Mouse (Mus musculus) G1E-ER4 (cell line): ENCODE results near the gene Oser1. TPM values are rescaled to one million over a fixed set of nuclear protein-coding genes. Genes with fewer than 3 reads are reported as not detected.

ENCODE experiments used
- GATA1 ChIP-seq: IDR thresholded peaks from one replicate; pipeline ENCODE4 v1.8.0; 2012; ENCODE audit warnings: low read length, inconsistent platforms
- polyA plus RNA-seq: library from polyadenylated mRNA; stranded (reverse); fragments of >175 nt; gene quantifications from 2 replicates; pipeline ENCODE4 v1.2.3, GENCODE M21; 2012

Gene Oser1
- polyA plus RNA-seq, 1 experiment, result 11.2 TPM

- TF ChIP-seq GATA1, result no peak
These were observed 5.6 kb downstream of the Oser1 start for GRCm38 (mm10) chr2:163418841-163419345.

- TF ChIP-seq GATA1, result no peak
These were observed 6.7 kb downstream of the Oser1 start for GRCm38 (mm10) chr2:163417830-163418229.

DNA sequence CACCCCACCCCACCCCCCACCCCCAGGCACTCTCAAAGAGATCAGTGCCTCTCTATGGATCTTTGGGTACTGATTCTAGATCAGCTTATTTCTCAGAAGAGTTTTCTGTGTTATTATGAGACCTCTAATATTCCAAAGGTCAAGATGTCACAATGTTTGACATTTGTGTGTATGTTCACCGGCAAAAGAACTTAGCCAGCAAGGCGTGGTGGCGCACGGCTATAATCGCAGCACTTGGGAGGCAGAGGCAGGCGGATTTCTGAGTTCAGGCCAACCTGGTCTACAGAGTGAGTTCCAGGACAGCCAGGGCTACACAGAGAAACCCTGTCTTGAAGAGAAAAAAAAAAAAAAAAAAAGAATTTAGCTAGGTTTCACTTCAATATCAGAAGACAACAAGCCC, 7.5 kb downstream of the Oser1 start:
- no peak for TF ChIP-seq GATA1

DNA sequence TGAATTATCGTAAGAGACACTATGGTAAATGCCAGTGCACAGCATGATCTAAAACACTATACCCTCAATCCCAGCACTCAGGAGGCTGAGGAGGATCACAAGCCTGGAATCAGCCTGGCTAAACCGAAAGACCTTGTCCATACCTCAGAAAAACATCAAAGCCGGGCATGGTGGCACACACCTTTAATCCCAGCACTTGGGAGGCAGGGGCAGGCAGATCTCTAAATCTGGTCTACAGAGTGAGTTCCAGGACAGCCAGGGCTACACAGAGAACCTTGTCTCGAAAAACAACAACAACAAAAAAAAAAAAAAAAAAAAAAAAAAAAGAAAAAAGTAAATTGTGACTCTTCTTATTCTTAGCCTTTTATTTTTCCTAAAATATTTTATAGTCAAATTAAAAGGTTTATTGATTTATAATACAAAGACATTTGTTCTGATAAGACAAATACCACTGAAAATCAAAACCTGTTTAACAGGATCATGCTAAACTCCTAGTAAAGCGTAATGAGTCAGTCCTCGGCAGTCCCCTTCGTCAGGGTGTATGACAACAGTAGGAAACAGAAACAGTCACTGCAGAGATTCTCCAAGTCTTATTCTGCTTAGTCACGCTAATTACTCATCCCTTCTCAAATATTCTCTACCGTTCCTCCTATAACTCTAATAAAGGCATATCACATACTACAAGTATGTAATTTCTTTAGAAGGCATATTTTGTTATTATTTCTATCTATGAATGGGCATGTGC, 11.5 kb downstream of the Oser1 start:
- TF ChIP-seq GATA1, result no peak

DNA sequence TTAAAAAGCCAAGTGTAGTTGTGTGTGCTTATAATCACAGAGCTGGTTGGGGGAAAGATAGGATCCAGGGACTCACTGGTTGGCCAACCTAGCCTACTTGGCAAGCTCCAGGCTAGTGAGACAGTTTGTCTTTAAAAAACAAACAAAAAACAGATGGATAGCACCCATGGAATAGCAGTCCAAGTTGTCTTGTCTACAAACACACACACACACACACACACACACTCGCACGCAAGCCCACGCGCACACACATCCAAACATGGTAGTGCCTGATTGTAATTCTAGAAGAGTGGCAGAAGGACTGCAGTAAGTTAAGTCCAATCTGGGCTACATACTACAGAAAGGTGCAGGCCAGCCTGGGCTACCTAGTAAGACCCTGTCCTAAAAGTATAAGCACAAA, 12.1 kb downstream of the Oser1 start:
- TF ChIP-seq GATA1, result no peak

- TF ChIP-seq GATA1, result no peak
These were observed 12.7 kb downstream of the Oser1 start for GRCm38 (mm10) chr2:163411840-163412239.

DNA sequence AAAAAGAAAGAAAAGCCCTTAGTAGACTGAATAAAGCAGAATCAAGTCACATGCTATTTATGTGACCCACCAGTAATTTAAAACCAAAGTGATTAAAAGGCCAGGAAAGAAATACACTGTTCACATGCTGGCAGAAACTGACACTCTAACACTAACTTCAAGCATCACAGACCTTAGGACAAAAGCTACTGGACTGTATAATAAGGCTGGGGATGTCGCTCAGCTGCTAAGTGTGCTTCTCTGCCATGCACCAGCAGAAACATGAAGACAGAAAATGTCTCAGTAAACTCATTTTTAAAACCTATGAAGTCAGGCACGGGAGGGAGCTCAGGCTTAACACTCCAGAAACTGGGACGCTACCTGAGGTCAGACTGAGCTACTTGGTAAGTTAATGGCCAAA, 14.3 kb downstream of the Oser1 start:
- no peak for TF ChIP-seq GATA1

DNA sequence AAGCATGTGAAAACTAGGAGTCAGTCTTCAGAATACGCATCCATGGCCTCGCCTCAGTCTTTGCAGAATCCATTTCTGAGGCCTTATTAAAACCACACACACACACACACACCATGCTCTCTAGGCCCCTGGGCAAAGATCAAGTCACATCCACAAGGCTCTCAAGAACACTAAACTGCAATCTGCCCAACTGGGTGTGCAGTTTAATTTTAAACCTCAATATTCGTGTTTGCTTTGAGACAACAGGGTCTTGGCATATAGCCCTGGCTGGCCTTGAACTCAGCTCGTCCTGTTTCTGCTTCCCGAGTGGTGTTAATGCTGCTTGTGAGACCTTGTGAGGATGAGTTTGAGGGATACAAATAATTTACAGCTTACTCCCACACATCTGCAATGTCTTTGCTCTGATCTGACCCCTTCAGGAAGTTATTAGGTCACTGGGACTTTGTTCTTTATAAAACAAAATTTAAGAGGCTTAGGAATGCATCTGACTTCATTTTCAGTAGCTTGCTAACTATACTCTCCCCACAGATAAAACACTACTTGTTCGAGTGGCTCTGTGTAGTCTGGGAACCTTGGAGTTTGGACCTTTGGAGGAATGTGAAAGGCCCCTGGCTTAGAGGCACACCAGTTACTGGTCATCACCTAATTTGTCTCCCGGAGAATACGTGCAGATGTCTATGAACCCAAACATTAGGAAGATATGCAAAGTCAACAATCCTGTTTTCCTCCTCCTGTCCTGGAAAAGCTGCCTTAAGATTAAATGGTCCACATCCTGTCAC, 20.3 kb downstream of the Oser1 start:
- no peak for TF ChIP-seq GATA1

DNA sequence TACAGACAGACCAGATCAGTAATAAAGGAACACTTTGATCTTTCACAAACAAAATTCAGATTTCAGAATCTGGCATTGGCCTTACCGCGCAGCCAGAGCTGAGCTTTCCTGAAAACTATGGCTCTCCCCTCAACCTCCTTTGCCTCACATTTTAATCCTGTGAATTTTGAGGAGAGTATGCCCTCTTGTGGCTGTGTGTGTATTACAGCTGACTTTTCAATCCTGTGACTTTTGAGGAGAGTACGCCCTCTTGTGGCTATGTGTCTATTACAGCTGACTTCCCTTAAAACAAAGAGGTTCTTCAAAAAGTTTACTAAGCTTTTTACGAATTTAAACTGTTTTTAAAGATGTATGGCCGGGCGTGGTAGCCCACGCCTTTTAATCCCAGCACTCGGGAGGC, 23.3 kb downstream of the Oser1 start:
- no peak for TF ChIP-seq GATA1

DNA sequence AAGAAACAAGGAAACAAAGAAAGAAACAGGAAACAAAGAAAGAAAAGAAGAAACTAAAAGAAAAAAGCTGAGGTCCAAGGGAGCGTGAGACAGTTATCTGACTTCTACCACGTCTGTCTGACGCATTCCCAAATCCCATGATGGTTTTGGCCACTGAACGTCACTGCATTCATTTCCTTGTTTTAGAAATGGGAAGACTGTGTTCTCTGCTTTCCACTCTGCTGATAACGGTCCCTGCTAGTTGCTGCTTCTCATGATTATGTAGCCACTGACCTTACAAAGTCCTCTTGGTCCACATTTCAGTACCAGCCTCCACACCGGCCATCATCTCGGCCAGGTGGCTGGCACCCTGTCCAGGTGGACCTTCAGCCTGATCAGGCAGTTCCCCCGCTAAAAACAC, 25.3 kb downstream of the Oser1 start:
- no peak for TF ChIP-seq GATA1

DNA sequence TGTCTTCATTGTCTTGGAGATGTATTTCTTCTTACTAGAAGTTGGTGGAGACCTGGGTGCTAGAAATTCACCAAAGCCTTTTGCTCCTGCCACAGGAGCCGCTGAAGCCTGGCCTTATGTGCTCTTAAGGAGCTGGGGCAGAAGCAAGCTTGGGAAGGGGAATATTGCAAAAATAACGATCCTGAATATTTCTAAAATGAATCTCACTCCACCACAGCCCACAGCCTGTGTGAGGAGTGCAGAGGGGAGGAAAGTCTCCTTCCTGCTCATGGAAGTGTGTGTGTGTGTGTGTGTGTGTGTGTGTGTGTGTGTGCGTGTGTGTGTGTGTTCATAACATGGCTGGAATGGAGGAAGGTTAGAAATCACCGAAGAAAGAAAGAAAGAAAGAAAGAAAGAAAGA, 25.7 kb downstream of the Oser1 start:
- no peak for TF ChIP-seq GATA1

- TF ChIP-seq GATA1, result no peak
These were observed 26.6 kb downstream of the Oser1 start, which contains the start of gene Jph2 for GRCm38 (mm10) chr2:163397905-163398304. TSS of gene Jph2 (minus strand) at chr2:163397993.

DNA sequence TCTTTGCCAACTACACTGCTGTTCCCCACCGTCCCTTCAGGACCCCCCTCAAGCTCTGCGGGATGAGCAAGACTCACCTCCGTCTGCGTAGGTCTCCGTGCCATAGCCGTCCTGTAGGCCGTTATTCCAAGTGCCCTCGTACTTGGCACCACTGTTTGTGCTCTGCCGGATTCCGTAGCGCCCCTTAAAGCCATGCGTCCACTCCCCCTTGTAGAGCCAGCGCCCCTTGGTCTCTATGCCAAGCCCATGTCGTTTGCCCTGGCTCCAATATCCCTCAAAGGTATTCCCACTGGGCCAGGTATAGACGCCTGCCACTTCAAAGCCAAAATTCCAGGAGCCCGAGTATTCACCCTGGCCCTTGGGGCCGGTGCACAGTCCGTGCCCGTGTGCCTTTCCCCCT, 27.4 kb downstream of the Oser1 start:
- no peak for TF ChIP-seq GATA1

DNA sequence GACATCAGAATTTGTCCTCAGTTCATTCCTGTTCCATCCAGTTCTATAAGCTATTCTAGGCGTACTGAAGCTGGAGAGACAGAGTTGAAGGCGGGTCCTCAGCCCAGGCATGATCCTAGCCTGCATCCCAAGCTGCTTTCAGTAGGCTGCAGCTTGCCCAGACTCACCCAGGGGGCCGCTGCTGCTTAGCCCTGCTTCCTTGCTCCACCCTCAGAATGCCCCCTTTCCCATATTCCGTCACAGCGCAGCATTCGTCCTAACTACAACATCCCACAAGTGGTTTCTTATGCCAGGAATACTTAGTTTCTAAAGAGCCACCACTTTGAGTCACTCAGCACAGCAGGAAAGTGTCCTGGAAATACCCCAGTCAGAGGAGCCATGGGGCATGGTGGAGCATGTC, 29.5 kb downstream of the Oser1 start:
- TF ChIP-seq GATA1, result no peak

DNA sequence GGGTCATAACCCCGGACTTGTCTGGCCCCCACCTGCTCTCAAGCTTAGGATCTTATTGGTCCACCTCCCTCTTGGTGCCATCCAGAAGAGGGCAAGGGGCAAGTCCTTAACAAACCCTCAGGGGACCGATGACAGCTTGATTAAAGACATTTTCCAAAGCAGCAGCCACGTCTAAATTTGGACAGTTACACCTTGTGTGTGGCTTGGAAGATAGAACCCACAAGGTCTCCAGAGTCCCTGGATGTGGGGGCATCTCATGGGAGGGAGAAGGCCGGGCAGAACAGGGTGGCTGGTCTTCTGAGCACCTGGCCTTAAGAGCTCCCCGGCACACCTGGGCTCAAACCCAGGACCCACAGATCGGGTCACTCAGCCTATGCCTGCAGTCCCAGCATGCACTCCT, 30.5 kb downstream of the Oser1 start:
- TF ChIP-seq GATA1, result no peak

GRCm38 (mm10) chr2:163393241-163393640, 31.3 kb downstream of the Oser1 start:
- TF ChIP-seq GATA1, result no peak

GRCm38 (mm10) chr2:163392436-163392835, 32.1 kb downstream of the Oser1 start:
- no peak for TF ChIP-seq GATA1
